Mouse (Mus musculus) gastrocnemius, postnatal 4 days (tissue): ENCODE results near the gene Mst1. TPM values are rescaled to one million over a fixed set of nuclear protein-coding genes. Genes with fewer than 3 reads are reported as not detected.

ENCODE experiments used
- DNase-seq, 2 experiments: peaks; one replicate each; pipeline ENCODE4 v3.0.0; 2021 to 2022; ENCODE audit warnings: low spot score in 2 of 2, mixed read lengths in 2 of 2
- total RNA-seq, 2 experiments: library from RNA; stranded (reverse); gene quantifications; 2 replicates each; pipeline ENCODE4 v1.2.3; 2021

Mst1 gene
- total RNA-seq, 2 experiments from 2014 or later = 0.36 TPM; not detected in 1

GRCm38 (mm10) chr9:108056361-108057261 lies 23.6 kb upstream of the Mst1 start:
- peak in 1 of 2 experiments; percentile 8 for DNase-seq

GRCm38 (mm10) chr9:108057262-108057562 lies 23.0 kb upstream of the Mst1 start:
- DNase-seq = no peak

- no peak for DNase-seq
Observed at GRCm38 (mm10) chr9:108058291-108058690, 21.9 kb upstream of the Mst1 start.

- DNase-seq = no peak
Observed at GRCm38 (mm10) chr9:108062142-108062541, 18.1 kb upstream of the Mst1 start.

GRCm38 (mm10) chr9:108063361-108063760 lies 16.9 kb upstream of the Mst1 start:
- no peak for DNase-seq

GRCm38 (mm10) chr9:108065491-108066011 lies 14.7 kb upstream of the Mst1 start:
- no peak for DNase-seq

GRCm38 (mm10) chr9:108067199-108067598 lies 13.0 kb upstream of the Mst1 start:
- no peak for DNase-seq

- peak; percentile 63 to 81 for DNase-seq
Observed at GRCm38 (mm10) chr9:108067900-108068299, 12.3 kb upstream of the Mst1 start.

- no peak for DNase-seq
Observed at GRCm38 (mm10) chr9:108069007-108069406, 11.2 kb upstream of the Mst1 start.

GRCm38 (mm10) chr9:108069529-108069928 lies 10.7 kb upstream of the Mst1 start:
- DNase-seq = no peak

- DNase-seq = no peak
Observed at GRCm38 (mm10) chr9:108071801-108072200, 8.4 kb upstream of the Mst1 start.

GRCm38 (mm10) chr9:108072481-108072924 lies 7.7 kb upstream of the Mst1 start:
- no peak for DNase-seq

- no peak for DNase-seq
Observed at GRCm38 (mm10) chr9:108073141-108073930, 6.9 kb upstream of the Mst1 start.

GRCm38 (mm10) chr9:108082549-108082948 lies 2.3 kb downstream of the Mst1 start:
- DNase-seq = no peak

GRCm38 (mm10) chr9:108082988-108083431 lies 2.8 kb downstream of the Mst1 start, which contains the start of gene Rnf123:
Gene Rnf123 (minus strand): TSS chr9:108083346.
- no peak for DNase-seq

GRCm38 (mm10) chr9:108083561-108083960 lies 3.3 kb downstream of the Mst1 start:
- DNase-seq = no peak

GRCm38 (mm10) chr9:108085261-108085660 lies 5.0 kb downstream of the Mst1 start:
- DNase-seq = no peak

- DNase-seq = no peak
Observed at GRCm38 (mm10) chr9:108090611-108091120, 10.4 kb downstream of the Mst1 start.

- no peak for DNase-seq
Observed at GRCm38 (mm10) chr9:108093586-108093985, 13.3 kb downstream of the Mst1 start.

- peak; percentile 91 to 95 for DNase-seq
Observed at GRCm38 (mm10) chr9:108094184-108094941, 14.1 kb downstream of the Mst1 start, which contains the start of gene Apeh. Gene Apeh (minus strand): TSS chr9:108094606.

- no peak for DNase-seq
Observed at GRCm38 (mm10) chr9:108094998-108095411, 14.8 kb downstream of the Mst1 start.
